8 mouse cellular contexts compared by ENCODE assay signal in genomic region chr15:78785961-78786360, GRCm38 (mm10). TPM values are rescaled to one million over a fixed set of nuclear protein-coding genes. Genes with fewer than 3 reads are reported as not detected.
DNase-seq lines count a peak whose midpoint lies in the region; ATAC-seq lines count a peak whose summit lies in the region.

No protein-coding gene starts in this region.

- H3K4me3 ChIP-seq in heart, embryonic 12.5 days: no peak overlapping the region
- no peak overlapping the region for H3K4me3 ChIP-seq in kidney, embryonic 15.5 days (replicated peaks)
- H3K4me3 ChIP-seq in midbrain, embryonic 15.5 days: no peak overlapping the region

- H3K4me1 ChIP-seq in heart, embryonic 12.5 days (replicated peaks): peaks cover 38% of the 10 kb centered on the region
- peaks cover 30% of the 10 kb centered on the region for H3K4me1 ChIP-seq in kidney, embryonic 15.5 days
- H3K4me1 ChIP-seq in midbrain, embryonic 15.5 days: no peaks in the 10 kb centered on the region

- no peaks in the 10 kb centered on the region for H3K36me3 ChIP-seq in heart, embryonic 12.5 days
- H3K36me3 ChIP-seq in kidney, embryonic 15.5 days: peaks cover 39% of the 10 kb centered on the region
- no peaks in the 10 kb centered on the region for H3K36me3 ChIP-seq in midbrain, embryonic 15.5 days (replicated peaks)

- no peak overlapping the region for H3K9ac ChIP-seq in heart, embryonic 12.5 days
- no peak overlapping the region for H3K9ac ChIP-seq in kidney, embryonic 15.5 days
- no peak overlapping the region for H3K9ac ChIP-seq in midbrain, embryonic 15.5 days

- peak overlapping the region; percentile 70 for H3K27ac ChIP-seq in heart, embryonic 12.5 days (ENCODE audit: poor library complexity, severe bottlenecking)
- H3K27ac ChIP-seq in kidney, embryonic 15.5 days: peak overlapping the region; percentile 45
- H3K27ac ChIP-seq in midbrain, embryonic 15.5 days: no peak overlapping the region

- no peak overlapping the region for H3K4me2 ChIP-seq in heart, embryonic 12.5 days
- H3K4me2 ChIP-seq in kidney, embryonic 15.5 days: no peak overlapping the region
- no peak overlapping the region for H3K4me2 ChIP-seq in midbrain, embryonic 15.5 days

- H3K9me3 ChIP-seq in heart, embryonic 12.5 days (replicated peaks): no peaks in the 10 kb centered on the region
- no peaks in the 10 kb centered on the region for H3K9me3 ChIP-seq in kidney, embryonic 15.5 days (replicated peaks)
- no peaks in the 10 kb centered on the region for H3K9me3 ChIP-seq in midbrain, embryonic 15.5 days

- peak; percentile 46 for DNase-seq in 3T3-L1 (ENCODE audit: low read depth, low spot score)
- DNase-seq in adrenal gland, postnatal 25 days: peak; percentile 54
- no peak for DNase-seq in left cerebral cortex, adult 8-10 months (ENCODE audit: low spot score in 2 of 2)
- no peak for DNase-seq in right cerebral cortex, postnatal 4 days
- DNase-seq in frontal cortex, postnatal 36 days (ENCODE audit: low spot score in 2 of 2): no peak

- no peaks in the 10 kb centered on the region; the same call in 1 of the 2 replicates for H3K27me3 ChIP-seq in heart, embryonic 12.5 days (replicated peaks)
- H3K27me3 ChIP-seq in kidney, embryonic 15.5 days: no peaks in the 10 kb centered on the region; the same call in 1 of the 2 replicates
- no peaks in the 10 kb centered on the region for H3K27me3 ChIP-seq in midbrain, embryonic 15.5 days (replicated peaks)

- ATAC-seq in heart, embryonic 12.5 days (ENCODE audit: insufficient number of reproducible peaks, low FRiP score): peak; percentile 80
- peak; percentile 50; the same call in 1 of the 2 replicates for ATAC-seq in kidney, embryonic 15.5 days (replicated peaks; ENCODE audit: low FRiP score)
- peak; percentile 48; the same call in 1 of the 2 replicates for ATAC-seq in midbrain, embryonic 15.5 days (replicated peaks)

- 16% methylated on average over 7 of the region's 7 CpGs for WGBS in heart, embryonic 12.5 days
- WGBS in kidney, embryonic 15.5 days: 36% methylated on average over 7 of the region's 7 CpGs
- 26% methylated on average over 7 of the region's 7 CpGs for WGBS in midbrain, embryonic 15.5 days

RNA-seq across cellular contexts. Expression of gene Mfng, which starts 12.7 kb away (rescaled TPM):
- total RNA-seq in adrenal gland, postnatal 25 days (2021): 11.9 and 14.5 TPM in 2 replicates
- polyA plus RNA-seq in heart, embryonic 12.5 days (2016; fragmentation: Nextera tagmentation; extraction: Ambion mirVana): 7.3 and 7.9 TPM in 2 replicates
- 25.4 and 25.6 TPM in 2 replicates for polyA plus RNA-seq in kidney, embryonic 15.5 days (2015; fragmentation: Nextera tagmentation; extraction: Ambion mirVana)
- polyA plus RNA-seq in midbrain, embryonic 15.5 days (2015; fragmentation: Nextera tagmentation; extraction: Ambion mirVana): 27.1 and 30.1 TPM in 2 replicates
- total RNA-seq in left cerebral cortex, adult 8-10 months (2022): 1 to 10 TPM; 4.2 to 8.9 (median 6.4) TPM

RNA-seq across cellular contexts. Expression of gene Card10, which starts 16.9 kb away (rescaled TPM):
- 6.5 and 7.0 TPM in 2 replicates for total RNA-seq in adrenal gland, postnatal 25 days (2021)
- 6.1 and 7.5 TPM in 2 replicates for polyA plus RNA-seq in heart, embryonic 12.5 days (2016; fragmentation: Nextera tagmentation; extraction: Ambion mirVana)
- 9.1 and 9.5 TPM in 2 replicates for polyA plus RNA-seq in kidney, embryonic 15.5 days (2015; fragmentation: Nextera tagmentation; extraction: Ambion mirVana)
- 2.1 and 2.3 TPM in 2 replicates for polyA plus RNA-seq in midbrain, embryonic 15.5 days (2015; fragmentation: Nextera tagmentation; extraction: Ambion mirVana)
- total RNA-seq in left cerebral cortex, adult 8-10 months (2022): 1 to 10 TPM; 4.9 to 5.4 (median 5.0) TPM

RNA-seq across cellular contexts. Expression of gene Cdc42ep1, which starts 56.5 kb away (rescaled TPM):
- total RNA-seq in adrenal gland, postnatal 25 days (2021): 38.8 and 43.4 TPM in 2 replicates
- polyA plus RNA-seq in heart, embryonic 12.5 days (2016; fragmentation: Nextera tagmentation; extraction: Ambion mirVana): 40.5 and 40.8 TPM in 2 replicates
- polyA plus RNA-seq in kidney, embryonic 15.5 days (2015; fragmentation: Nextera tagmentation; extraction: Ambion mirVana): 46.2 and 51.1 TPM in 2 replicates
- 13.1 and 15.7 TPM in 2 replicates for polyA plus RNA-seq in midbrain, embryonic 15.5 days (2015; fragmentation: Nextera tagmentation; extraction: Ambion mirVana)
- total RNA-seq in left cerebral cortex, adult 8-10 months (2022): 10 to 100 TPM; 16.8 to 22.9 (median 20.1) TPM

Comparison
In these comparisons a context has a peak if more than half of its experiments do, and no peak if none do; other contexts are left out.
1. DNase-seq: peak in 3T3-L1 (single experiment) and adrenal gland, postnatal 25 days (single experiment); none in left cerebral cortex, adult 8-10 months (0 of 2), right cerebral cortex, postnatal 4 days (single experiment) and frontal cortex, postnatal 36 days (0 of 2).
2. Peak in every context shown above with its lines, with median percentiles within 50 percentile points of each other: ATAC-seq.